Mouse (Mus musculus): Measurements from ENCODE around the gene Sae1. TPM values are rescaled to one million over a fixed set of nuclear protein-coding genes. Genes with fewer than 3 reads are reported as not detected.

The Sae1 gene
- polyA plus RNA-seq, 1 experiment from 2014 or later: 339 TPM

- DNase-seq (ENCODE audit: low spot score): no peak
- H3K9me3 ChIP-seq (ENCODE audit: control insufficient read depth, low read length): no peaks in the 10 kb centered on the region
- no peak overlapping the region for H3K4me2 ChIP-seq (replicated peaks; ENCODE audit: low read depth, low read length)
- peaks cover 7% of the 10 kb centered on the region for H3K4me1 ChIP-seq (replicated peaks; ENCODE audit: control insufficient read depth, insufficient read depth, low read length)
- H3K27ac ChIP-seq (ENCODE audit: low read depth, low read length): no peak overlapping the region
- H3K36me3 ChIP-seq (ENCODE audit: control insufficient read depth, insufficient read depth, low read length): peaks cover 20% of the 10 kb centered on the region
- 94% methylated on average over 2 of the region's 2 CpGs for WGBS
- H3K9ac ChIP-seq (ENCODE audit: low read depth, low read length): no peak overlapping the region
- no peak for ATAC-seq (ENCODE audit: low FRiP score)
- H3K4me3 ChIP-seq (ENCODE audit: low read depth, low read length): no peak overlapping the region
- no peaks in the 10 kb centered on the region for H3K27me3 ChIP-seq (ENCODE audit: control insufficient read depth, insufficient read depth, low read length)
These were observed 17.0 kb downstream of the Sae1 start for GRCm38 (mm10) chr7:16370596-16370995.

DNA sequence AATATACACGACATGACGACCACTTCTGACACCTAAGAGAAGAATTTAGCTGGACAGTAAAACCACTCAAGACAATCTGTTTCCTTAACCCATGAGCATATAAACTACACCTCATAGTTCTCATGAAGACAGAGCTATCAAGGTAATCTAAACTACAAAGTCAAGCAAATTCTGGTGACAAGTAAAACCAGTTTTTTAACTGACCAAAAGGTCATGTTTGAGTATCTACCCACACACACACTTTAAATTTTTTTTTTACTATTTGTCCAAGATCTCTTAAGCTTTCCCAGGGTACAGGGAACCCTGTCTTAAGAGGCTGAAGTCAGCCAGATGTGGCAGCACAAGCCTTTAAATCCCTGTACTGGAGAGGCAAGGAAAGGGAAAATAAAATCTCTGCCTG, 18.8 kb downstream of the Sae1 start:
- 93% methylated on average over 2 of the region's 2 CpGs for WGBS
- ATAC-seq (ENCODE audit: low FRiP score) (no peak), DNase-seq (ENCODE audit: low spot score) (no peak)
- Histone ChIP-seq H3K4me1 (replicated peaks; ENCODE audit: control insufficient read depth, insufficient read depth, low read length) (peaks cover 14% of the 10 kb centered on the region), H3K36me3 (ENCODE audit: control insufficient read depth, insufficient read depth, low read length) (peaks cover 16% of the 10 kb centered on the region), H3K9me3 (ENCODE audit: control insufficient read depth, low read length) (no peaks in the 10 kb centered on the region), H3K27ac (ENCODE audit: low read depth, low read length) (no peak overlapping the region), H3K4me3 (ENCODE audit: low read depth, low read length) (no peak overlapping the region), H3K9ac (ENCODE audit: low read depth, low read length) (no peak overlapping the region), H3K27me3 (ENCODE audit: control insufficient read depth, insufficient read depth, low read length) (no peaks in the 10 kb centered on the region), H3K4me2 (replicated peaks; ENCODE audit: low read depth, low read length) (no peak overlapping the region)

DNA sequence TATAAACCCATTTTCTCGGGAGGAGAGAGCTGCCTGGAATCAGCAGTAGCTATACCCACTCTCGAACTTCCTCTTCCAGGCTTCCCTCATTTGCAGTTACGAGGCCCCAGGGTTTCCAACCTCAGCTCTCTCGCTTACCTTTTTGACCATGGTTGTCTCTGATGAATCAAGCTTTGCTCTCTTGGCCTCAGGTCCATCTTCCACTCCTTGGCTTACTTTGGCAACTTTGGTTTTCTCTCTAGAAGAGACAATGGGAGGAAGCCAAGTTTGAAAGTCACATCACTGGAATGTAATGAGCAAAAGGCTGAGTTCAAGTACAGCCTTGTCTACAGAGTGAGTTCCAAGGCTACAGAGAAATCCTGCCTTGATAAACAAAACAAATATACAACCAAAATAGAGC, 20.9 kb downstream of the Sae1 start:
- DNase-seq (ENCODE audit: low spot score) (no peak), ATAC-seq (ENCODE audit: low FRiP score) (no peak)
- Histone ChIP-seq H3K9me3 (ENCODE audit: control insufficient read depth, low read length) (no peaks in the 10 kb centered on the region), H3K36me3 (ENCODE audit: control insufficient read depth, insufficient read depth, low read length) (peaks cover 14% of the 10 kb centered on the region), H3K27ac (ENCODE audit: low read depth, low read length) (no peak overlapping the region), H3K27me3 (ENCODE audit: control insufficient read depth, insufficient read depth, low read length) (no peaks in the 10 kb centered on the region), H3K4me1 (replicated peaks; ENCODE audit: control insufficient read depth, insufficient read depth, low read length) (peaks cover 14% of the 10 kb centered on the region), H3K9ac (ENCODE audit: low read depth, low read length) (no peak overlapping the region), H3K4me3 (ENCODE audit: low read depth, low read length) (no peak overlapping the region), H3K4me2 (replicated peaks; ENCODE audit: low read depth, low read length) (no peak overlapping the region)
- WGBS: 76% methylated on average over 4 of the region's 4 CpGs

GRCm38 (mm10) chr7:16366133-16366646, 21.4 kb downstream of the Sae1 start:
- H3K27ac ChIP-seq (ENCODE audit: low read depth, low read length): peak overlapping the region; percentile 60; the same call in 1 of the 2 replicates
- H3K9ac ChIP-seq (ENCODE audit: low read depth, low read length): no peak overlapping the region
- H3K4me1 ChIP-seq (replicated peaks; ENCODE audit: control insufficient read depth, insufficient read depth, low read length): peaks cover 14% of the 10 kb centered on the region
- no peak overlapping the region for H3K4me3 ChIP-seq (ENCODE audit: low read depth, low read length)
- WGBS: 68% methylated on average over 10 of the region's 10 CpGs
- DNase-seq (ENCODE audit: low spot score) (peak; percentile 10), ATAC-seq (ENCODE audit: low FRiP score) (no peak)
- H3K27me3 ChIP-seq (ENCODE audit: control insufficient read depth, insufficient read depth, low read length): no peaks in the 10 kb centered on the region
- peaks cover 14% of the 10 kb centered on the region for H3K36me3 ChIP-seq (ENCODE audit: control insufficient read depth, insufficient read depth, low read length)
- H3K4me2 ChIP-seq (replicated peaks; ENCODE audit: low read depth, low read length): no peak overlapping the region
- H3K9me3 ChIP-seq (ENCODE audit: control insufficient read depth, low read length): no peaks in the 10 kb centered on the region

DNA sequence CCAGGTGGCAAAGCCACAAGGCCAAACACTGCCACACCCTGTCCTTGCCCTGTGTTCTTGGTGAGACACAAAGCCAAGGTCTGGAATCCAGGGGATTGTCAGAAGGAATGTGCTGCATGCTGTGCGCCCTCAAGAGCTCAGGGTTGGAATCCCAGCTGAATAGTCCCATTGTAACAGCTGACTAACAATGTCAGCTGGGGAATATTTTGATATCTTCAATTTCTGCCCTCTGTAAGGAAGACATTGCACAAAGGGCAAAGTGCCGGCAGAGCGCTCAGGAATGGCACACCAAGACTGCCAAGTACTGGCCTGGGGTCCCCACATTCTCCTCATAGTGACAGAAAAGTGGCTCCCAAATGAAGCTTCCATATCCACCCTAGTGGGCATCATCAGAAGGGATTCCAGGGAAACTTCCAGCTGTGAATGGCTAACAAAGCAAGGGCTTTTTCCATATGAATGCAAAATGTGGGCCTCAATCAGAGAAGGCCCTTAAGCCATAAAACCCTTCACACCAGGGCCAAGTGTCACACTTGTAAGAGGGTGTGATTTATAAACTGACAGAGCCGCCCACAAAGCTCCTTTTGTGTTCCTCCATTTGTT, 22.6 kb downstream of the Sae1 start:
- Histone ChIP-seq H3K27ac (ENCODE audit: low read depth, low read length) (peak overlapping the region; percentile 60), H3K27me3 (ENCODE audit: control insufficient read depth, insufficient read depth, low read length) (no peaks in the 10 kb centered on the region), H3K4me1 (replicated peaks; ENCODE audit: control insufficient read depth, insufficient read depth, low read length) (peaks cover 14% of the 10 kb centered on the region), H3K36me3 (ENCODE audit: control insufficient read depth, insufficient read depth, low read length) (peaks cover 14% of the 10 kb centered on the region), H3K4me2 (replicated peaks; ENCODE audit: low read depth, low read length) (no peak overlapping the region), H3K9ac (ENCODE audit: low read depth, low read length) (no peak overlapping the region), H3K9me3 (ENCODE audit: control insufficient read depth, low read length) (no peaks in the 10 kb centered on the region), H3K4me3 (ENCODE audit: low read depth, low read length) (no peak overlapping the region)
- WGBS: 25% methylated on average over 4 of the region's 4 CpGs
- peak; percentile 68 for DNase-seq (ENCODE audit: low spot score)
- ATAC-seq (ENCODE audit: low FRiP score): peak; percentile 87

DNA sequence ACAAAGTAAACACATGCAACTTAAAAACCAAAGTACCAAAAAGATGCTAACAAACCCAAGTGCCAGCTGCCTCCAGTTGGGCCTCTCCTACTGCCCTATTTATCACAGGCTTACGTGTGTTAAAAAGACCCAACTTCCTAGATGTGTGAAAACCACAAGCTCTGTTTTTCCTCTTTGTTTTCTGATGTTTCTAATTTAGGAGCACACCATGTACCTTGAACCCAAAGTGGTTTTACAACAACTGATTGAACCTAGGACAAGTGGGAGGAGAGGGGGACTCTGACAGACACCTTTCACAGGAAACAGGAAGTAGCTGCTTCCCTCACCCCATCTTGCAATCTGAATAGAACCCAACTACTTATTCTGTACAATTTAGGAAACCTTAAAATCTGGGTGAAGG, 23.3 kb downstream of the Sae1 start:
- Histone ChIP-seq H3K4me3 (ENCODE audit: low read depth, low read length) (no peak overlapping the region), H3K27ac (ENCODE audit: low read depth, low read length) (peak overlapping the region; percentile 60; the same call in 1 of the 2 replicates), H3K9ac (ENCODE audit: low read depth, low read length) (no peak overlapping the region), H3K4me1 (replicated peaks; ENCODE audit: control insufficient read depth, insufficient read depth, low read length) (peaks cover 14% of the 10 kb centered on the region), H3K9me3 (ENCODE audit: control insufficient read depth, low read length) (no peaks in the 10 kb centered on the region), H3K4me2 (replicated peaks; ENCODE audit: low read depth, low read length) (no peak overlapping the region), H3K27me3 (ENCODE audit: control insufficient read depth, insufficient read depth, low read length) (no peaks in the 10 kb centered on the region), H3K36me3 (ENCODE audit: control insufficient read depth, insufficient read depth, low read length) (peaks cover 14% of the 10 kb centered on the region)
- ATAC-seq (ENCODE audit: low FRiP score): no peak
- 75% methylated on average over 1 of the region's 1 CpGs for WGBS
- DNase-seq (ENCODE audit: low spot score): no peak

DNA sequence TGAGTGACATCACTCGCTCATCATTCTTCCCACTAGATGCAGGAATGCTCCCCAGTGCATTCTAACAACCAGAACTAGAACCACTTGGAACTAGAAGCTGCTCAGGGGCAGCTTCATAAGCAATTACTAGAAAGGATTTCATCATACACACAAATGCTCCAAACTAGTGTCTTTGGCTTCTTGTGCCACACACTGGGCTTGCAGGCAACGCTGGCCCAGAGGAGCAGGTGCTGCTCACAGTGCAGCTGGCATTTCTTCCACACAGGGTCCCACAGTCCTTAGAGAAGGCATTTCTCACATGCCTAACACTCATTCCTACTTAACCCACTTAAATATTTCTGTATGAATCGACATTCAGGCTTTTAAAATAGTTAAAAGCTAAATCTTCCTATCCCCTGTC, 30.0 kb downstream of the Sae1 start:
- Histone ChIP-seq H3K9me3 (ENCODE audit: control insufficient read depth, low read length) (no peaks in the 10 kb centered on the region), H3K4me1 (replicated peaks; ENCODE audit: control insufficient read depth, insufficient read depth, low read length) (no peaks in the 10 kb centered on the region), H3K36me3 (ENCODE audit: control insufficient read depth, insufficient read depth, low read length) (peaks cover 18% of the 10 kb centered on the region), H3K27ac (ENCODE audit: low read depth, low read length) (no peak overlapping the region), H3K9ac (ENCODE audit: low read depth, low read length) (no peak overlapping the region), H3K27me3 (ENCODE audit: control insufficient read depth, insufficient read depth, low read length) (no peaks in the 10 kb centered on the region), H3K4me2 (replicated peaks; ENCODE audit: low read depth, low read length) (no peak overlapping the region), H3K4me3 (ENCODE audit: low read depth, low read length) (no peak overlapping the region)
- 94% methylated on average over 3 of the region's 3 CpGs for WGBS
- DNase-seq (ENCODE audit: low spot score) (no peak), ATAC-seq (ENCODE audit: low FRiP score) (no peak)

GRCm38 (mm10) chr7:16355854-16356594, 31.6 kb downstream of the Sae1 start:
- H3K4me1 ChIP-seq (replicated peaks; ENCODE audit: control insufficient read depth, insufficient read depth, low read length): no peaks in the 10 kb centered on the region
- ATAC-seq (ENCODE audit: low FRiP score): no peak
- no peak overlapping the region for H3K27ac ChIP-seq (ENCODE audit: low read depth, low read length)
- no peak for DNase-seq (ENCODE audit: low spot score)
- no peak overlapping the region for H3K4me3 ChIP-seq (ENCODE audit: low read depth, low read length)
- H3K36me3 ChIP-seq (ENCODE audit: control insufficient read depth, insufficient read depth, low read length): peaks cover 18% of the 10 kb centered on the region
- H3K9ac ChIP-seq (ENCODE audit: low read depth, low read length): no peak overlapping the region
- WGBS: 97% methylated on average over 3 of the region's 3 CpGs
- H3K9me3 ChIP-seq (ENCODE audit: control insufficient read depth, low read length): no peaks in the 10 kb centered on the region
- H3K4me2 ChIP-seq (replicated peaks; ENCODE audit: low read depth, low read length): no peak overlapping the region
- H3K27me3 ChIP-seq (ENCODE audit: control insufficient read depth, insufficient read depth, low read length): no peaks in the 10 kb centered on the region

- ATAC-seq (ENCODE audit: low FRiP score) (no peak), DNase-seq (ENCODE audit: low spot score) (no peak)
- Histone ChIP-seq H3K4me2 (replicated peaks; ENCODE audit: low read depth, low read length) (no peak overlapping the region), H3K4me3 (ENCODE audit: low read depth, low read length) (no peak overlapping the region), H3K4me1 (replicated peaks; ENCODE audit: control insufficient read depth, insufficient read depth, low read length) (no peaks in the 10 kb centered on the region), H3K27me3 (ENCODE audit: control insufficient read depth, insufficient read depth, low read length) (no peaks in the 10 kb centered on the region), H3K9ac (ENCODE audit: low read depth, low read length) (no peak overlapping the region), H3K36me3 (ENCODE audit: control insufficient read depth, insufficient read depth, low read length) (peaks cover 5% of the 10 kb centered on the region), H3K27ac (ENCODE audit: low read depth, low read length) (no peak overlapping the region), H3K9me3 (ENCODE audit: control insufficient read depth, low read length) (no peaks in the 10 kb centered on the region)
- 92% methylated on average over 5 of the region's 5 CpGs for WGBS
These were observed 37.6 kb downstream of the Sae1 start for GRCm38 (mm10) chr7:16349999-16350398.

Measured in hindbrain, embryonic 11.5 days (tissue).